Mouse (Mus musculus): ENCODE data around the gene Ilkap.

DNA sequence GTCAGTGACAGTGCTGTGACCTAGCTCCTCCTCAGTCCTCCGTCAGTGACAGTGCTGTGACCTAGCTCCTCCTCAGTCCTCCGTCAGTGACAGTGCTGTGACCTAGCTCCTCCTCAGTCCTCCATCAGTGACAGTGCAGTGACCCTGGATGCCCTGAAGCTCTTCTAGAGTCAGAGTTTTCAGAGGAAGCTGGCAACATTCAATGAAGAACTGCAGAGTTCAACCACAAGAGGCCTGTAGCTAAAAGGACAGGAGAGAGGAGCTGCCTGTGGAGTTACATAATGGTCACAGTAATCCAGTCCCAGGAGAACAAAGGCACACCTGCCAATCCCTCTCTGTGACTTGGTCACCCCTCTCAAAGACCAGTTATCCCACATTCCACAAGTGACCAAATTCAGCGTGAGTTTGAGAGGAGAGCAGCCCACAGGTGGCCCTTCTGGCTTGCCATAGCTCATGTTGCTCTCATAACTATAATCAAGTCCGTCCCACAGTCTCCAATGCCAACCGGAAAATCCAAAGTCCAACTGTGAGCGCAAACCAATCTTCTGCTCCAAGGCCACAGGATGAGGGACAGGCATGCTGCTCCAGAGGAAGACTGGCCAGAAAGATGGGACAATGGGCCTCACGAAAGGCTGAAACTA is 43.9 kb upstream of the Ilkap start:
- no peak for TF ChIP-seq CTCF (IDR thresholded peaks at IDR 0.05; ENCODE audit: borderline replicate concordance, insufficient read depth, low read length)
- TF ChIP-seq POLR2A (IDR thresholded peaks at IDR 0.05; ENCODE audit: low read depth, low read length): no peak

Measured in embryonic fibroblast, embryonic 13.5 days (primary cell).